Mouse (Mus musculus): ENCODE measurements around the gene Clec16a. TPM values are rescaled to one million over a fixed set of nuclear protein-coding genes. Genes with fewer than 3 reads are reported as not detected.

Clec16a gene
- polyA plus RNA-seq, 1 experiment from 2014 or later = 32.5 TPM

DNA sequence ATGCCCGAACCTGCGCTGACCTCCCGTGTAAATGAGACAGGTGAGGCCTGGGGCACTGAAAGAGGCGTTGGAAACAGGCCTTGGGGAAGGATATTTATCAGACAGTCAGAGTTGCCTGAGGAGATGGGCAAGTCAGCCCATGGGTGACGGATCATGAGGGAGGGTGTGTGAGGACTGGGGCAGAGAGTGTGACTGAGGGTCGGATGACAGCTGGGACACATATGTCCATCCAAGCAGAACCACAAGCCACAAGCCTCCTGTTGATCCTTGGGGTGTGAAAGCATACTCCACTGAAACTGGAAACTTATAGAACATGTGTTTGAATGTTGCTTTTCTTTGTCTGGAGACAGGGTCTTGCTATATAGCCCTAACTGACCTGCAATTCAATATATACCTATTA is 36.4 kb upstream of the Clec16a start:
- Histone ChIP-seq H3K36me3 (ENCODE audit: control insufficient read depth, insufficient read depth, low read length) (no peaks in the 10 kb centered on the region), H3K9ac (ENCODE audit: low read length) (no peak overlapping the region), H3K4me3 (ENCODE audit: control insufficient read depth in 1 of 2, insufficient read depth in 1 of 2, low read depth in 1 of 2, low read length in 2 of 2) (no peak overlapping the region), H3K4me1 (ENCODE audit: control insufficient read depth in 2 of 2, insufficient read depth in 2 of 2, low read length in 2 of 2) (no peaks in the 10 kb centered on the region; a peak in 1 of 4 replicates), H3K4me2 (ENCODE audit: low read length) (no peak overlapping the region), H3K27me3 (ENCODE audit: control insufficient read depth, insufficient read depth, low read length) (peaks cover 14% of the 10 kb centered on the region; the same call in 1 of the 2 replicates), H3K9me3 (ENCODE audit: control insufficient read depth, low read length) (no peaks in the 10 kb centered on the region), H3K27ac (replicated peaks in 1 of 2; ENCODE audit: control insufficient read depth in 1 of 2, insufficient read depth in 1 of 2, low read depth in 2 of 2, low read length in 2 of 2) (no peak overlapping the region)
- ATAC-seq (ENCODE audit: insufficient number of reproducible peaks, insufficient read depth, low FRiP score, low read depth) = no peak
- 56% methylated on average over 6 of the region's 6 CpGs for WGBS

DNA sequence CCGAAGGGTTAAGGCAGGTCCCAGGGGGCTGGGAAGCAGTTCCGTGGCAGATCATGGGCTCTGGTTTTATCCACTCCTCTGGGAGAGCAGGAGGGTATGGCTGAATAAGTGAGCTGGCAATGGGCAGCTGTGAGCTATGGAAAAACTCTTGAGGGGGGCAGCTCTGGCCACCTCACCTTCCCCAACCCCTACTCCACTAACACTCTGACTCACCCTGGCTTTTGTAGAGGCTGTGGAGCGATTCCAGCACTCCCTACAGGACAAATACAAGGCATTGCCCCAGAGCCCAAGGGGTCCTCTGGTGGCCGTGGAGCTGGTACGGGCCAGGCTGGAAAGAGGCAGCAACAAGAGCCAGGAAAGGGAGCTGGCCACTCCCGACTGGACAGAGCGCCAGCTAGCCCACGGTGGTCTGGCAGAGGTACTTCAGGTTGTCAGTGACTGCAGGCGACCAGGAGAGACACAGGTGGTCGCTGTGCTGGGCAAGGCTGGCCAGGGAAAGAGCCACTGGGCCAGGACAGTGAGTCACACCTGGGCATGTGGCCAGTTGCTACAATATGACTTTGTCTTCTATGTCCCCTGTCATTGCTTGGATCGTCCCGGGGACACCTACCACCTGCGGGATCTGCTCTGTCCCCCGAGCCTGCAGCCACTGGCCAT is 34.5 kb upstream of the Clec16a start:
- no peak overlapping the region for H3K4me2 ChIP-seq (ENCODE audit: low read length)
- H3K27ac ChIP-seq (replicated peaks in 1 of 2; ENCODE audit: control insufficient read depth in 1 of 2, insufficient read depth in 1 of 2, low read depth in 2 of 2, low read length in 2 of 2) = no peak overlapping the region
- H3K27me3 ChIP-seq (ENCODE audit: control insufficient read depth, insufficient read depth, low read length) = peaks cover 14% of the 10 kb centered on the region; the same call in 1 of the 2 replicates
- ATAC-seq (ENCODE audit: insufficient number of reproducible peaks, insufficient read depth, low FRiP score, low read depth) = no peak
- WGBS = 48% methylated on average over 14 of the region's 14 CpGs
- no peaks in the 10 kb centered on the region for H3K36me3 ChIP-seq (ENCODE audit: control insufficient read depth, insufficient read depth, low read length)
- no peak overlapping the region for H3K9ac ChIP-seq (ENCODE audit: low read length)
- no peaks in the 10 kb centered on the region; a peak in 1 of 4 replicates for H3K4me1 ChIP-seq (ENCODE audit: control insufficient read depth in 2 of 2, insufficient read depth in 2 of 2, low read length in 2 of 2)
- no peak overlapping the region for H3K4me3 ChIP-seq (ENCODE audit: control insufficient read depth in 1 of 2, insufficient read depth in 1 of 2, low read depth in 1 of 2, low read length in 2 of 2)
- H3K9me3 ChIP-seq (ENCODE audit: control insufficient read depth, low read length) = no peaks in the 10 kb centered on the region

DNA sequence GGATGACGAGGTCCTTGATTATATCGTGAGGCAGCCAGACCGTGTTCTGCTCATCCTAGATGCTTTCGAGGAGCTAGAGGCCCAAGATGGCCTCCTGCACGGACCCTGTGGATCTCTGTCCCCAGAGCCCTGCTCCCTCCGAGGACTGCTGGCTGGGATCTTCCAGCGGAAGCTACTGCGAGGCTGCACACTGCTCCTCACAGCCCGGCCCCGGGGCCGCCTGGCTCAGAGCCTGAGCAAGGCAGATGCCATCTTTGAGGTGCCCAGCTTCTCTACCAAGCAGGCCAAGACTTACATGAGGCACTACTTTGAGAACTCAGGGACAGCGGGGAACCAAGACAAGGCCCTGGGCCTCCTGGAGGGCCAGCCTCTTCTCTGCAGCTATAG is 34.0 kb upstream of the Clec16a start:
- H3K9me3 ChIP-seq (ENCODE audit: control insufficient read depth, low read length) = no peaks in the 10 kb centered on the region
- H3K9ac ChIP-seq (ENCODE audit: low read length) = no peak overlapping the region
- 80% methylated on average over 12 of the region's 12 CpGs for whole genome bisulfite sequencing
- peaks cover 14% of the 10 kb centered on the region; the same call in 1 of the 2 replicates for H3K27me3 ChIP-seq (ENCODE audit: control insufficient read depth, insufficient read depth, low read length)
- no peak overlapping the region for H3K4me2 ChIP-seq (ENCODE audit: low read length)
- no peak for ATAC-seq (ENCODE audit: insufficient number of reproducible peaks, insufficient read depth, low FRiP score, low read depth)
- H3K27ac ChIP-seq (replicated peaks in 1 of 2; ENCODE audit: control insufficient read depth in 1 of 2, insufficient read depth in 1 of 2, low read depth in 2 of 2, low read length in 2 of 2) = no peak overlapping the region
- no peaks in the 10 kb centered on the region for H3K36me3 ChIP-seq (ENCODE audit: control insufficient read depth, insufficient read depth, low read length)
- H3K4me1 ChIP-seq (ENCODE audit: control insufficient read depth in 2 of 2, insufficient read depth in 2 of 2, low read length in 2 of 2) = no peaks in the 10 kb centered on the region; a peak in 1 of 4 replicates
- no peak overlapping the region for H3K4me3 ChIP-seq (ENCODE audit: control insufficient read depth in 1 of 2, insufficient read depth in 1 of 2, low read depth in 1 of 2, low read length in 2 of 2)

DNA sequence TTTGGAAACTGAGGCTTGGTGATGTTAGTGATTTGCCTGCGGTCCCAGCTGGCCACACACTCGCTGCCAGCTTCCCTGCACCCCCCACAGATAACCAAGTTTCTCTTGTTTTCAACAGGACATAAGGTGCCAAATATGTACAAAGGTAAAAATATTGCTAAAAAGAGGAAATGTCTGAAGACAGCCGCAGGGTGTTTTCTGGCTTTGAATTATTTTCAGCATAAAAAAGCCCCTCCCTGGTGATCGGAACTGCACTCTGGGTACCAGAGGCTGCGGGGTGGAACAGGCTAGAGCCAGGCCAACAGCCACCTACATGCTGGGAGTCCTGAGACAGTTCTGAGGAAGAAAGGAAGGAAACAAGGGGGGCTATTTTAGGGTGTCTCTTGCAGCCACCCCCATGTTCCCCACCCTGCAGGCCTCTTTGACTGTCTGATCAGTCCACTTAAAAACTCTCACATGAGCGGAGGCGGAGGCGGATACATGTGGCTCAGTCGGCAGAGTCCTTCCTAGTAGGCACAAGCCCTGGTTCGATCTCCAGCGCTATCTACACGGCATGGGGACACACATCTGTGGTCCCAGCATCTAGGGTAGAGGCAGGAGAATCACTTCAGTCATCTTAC is 29.1 kb upstream of the Clec16a start:
- 84% methylated on average over 12 of the region's 12 CpGs for WGBS
- Histone ChIP-seq H3K9ac (ENCODE audit: low read length) (no peak overlapping the region), H3K9me3 (ENCODE audit: control insufficient read depth, low read length) (no peaks in the 10 kb centered on the region), H3K4me1 (ENCODE audit: control insufficient read depth in 2 of 2, insufficient read depth in 2 of 2, low read length in 2 of 2) (no peaks in the 10 kb centered on the region), H3K36me3 (ENCODE audit: control insufficient read depth, insufficient read depth, low read length) (no peaks in the 10 kb centered on the region), H3K27ac (replicated peaks in 1 of 2; ENCODE audit: control insufficient read depth in 1 of 2, insufficient read depth in 1 of 2, low read depth in 2 of 2, low read length in 2 of 2) (no peak overlapping the region), H3K4me2 (ENCODE audit: low read length) (no peak overlapping the region), H3K27me3 (ENCODE audit: control insufficient read depth, insufficient read depth, low read length) (no peaks in the 10 kb centered on the region), H3K4me3 (ENCODE audit: control insufficient read depth in 1 of 2, insufficient read depth in 1 of 2, low read depth in 1 of 2, low read length in 2 of 2) (no peak overlapping the region)
- ATAC-seq (ENCODE audit: insufficient number of reproducible peaks, insufficient read depth, low FRiP score, low read depth) = no peak

- H3K9me3 ChIP-seq (ENCODE audit: control insufficient read depth, low read length) = no peaks in the 10 kb centered on the region
- H3K36me3 ChIP-seq (ENCODE audit: control insufficient read depth, insufficient read depth, low read length) = no peaks in the 10 kb centered on the region
- no peak overlapping the region for H3K4me2 ChIP-seq (ENCODE audit: low read length)
- H3K27ac ChIP-seq (replicated peaks in 1 of 2; ENCODE audit: control insufficient read depth in 1 of 2, insufficient read depth in 1 of 2, low read depth in 2 of 2, low read length in 2 of 2) = no peak overlapping the region
- no peaks in the 10 kb centered on the region for H3K27me3 ChIP-seq (ENCODE audit: control insufficient read depth, insufficient read depth, low read length)
- ATAC-seq (ENCODE audit: insufficient number of reproducible peaks, insufficient read depth, low FRiP score, low read depth) = no peak
- H3K4me3 ChIP-seq (ENCODE audit: control insufficient read depth in 1 of 2, insufficient read depth in 1 of 2, low read depth in 1 of 2, low read length in 2 of 2) = no peak overlapping the region
- no peak overlapping the region for H3K9ac ChIP-seq (ENCODE audit: low read length)
- 61% methylated on average over 5 of the region's 5 CpGs for WGBS
- peaks cover 3% of the 10 kb centered on the region in 2 experiments; a peak in 3 of 4 replicates for H3K4me1 ChIP-seq (ENCODE audit: control insufficient read depth in 2 of 2, insufficient read depth in 2 of 2, low read length in 2 of 2)
Measured at GRCm38 (mm10) chr16:10518030-10518429, 27.1 kb upstream of the Clec16a start.

DNA sequence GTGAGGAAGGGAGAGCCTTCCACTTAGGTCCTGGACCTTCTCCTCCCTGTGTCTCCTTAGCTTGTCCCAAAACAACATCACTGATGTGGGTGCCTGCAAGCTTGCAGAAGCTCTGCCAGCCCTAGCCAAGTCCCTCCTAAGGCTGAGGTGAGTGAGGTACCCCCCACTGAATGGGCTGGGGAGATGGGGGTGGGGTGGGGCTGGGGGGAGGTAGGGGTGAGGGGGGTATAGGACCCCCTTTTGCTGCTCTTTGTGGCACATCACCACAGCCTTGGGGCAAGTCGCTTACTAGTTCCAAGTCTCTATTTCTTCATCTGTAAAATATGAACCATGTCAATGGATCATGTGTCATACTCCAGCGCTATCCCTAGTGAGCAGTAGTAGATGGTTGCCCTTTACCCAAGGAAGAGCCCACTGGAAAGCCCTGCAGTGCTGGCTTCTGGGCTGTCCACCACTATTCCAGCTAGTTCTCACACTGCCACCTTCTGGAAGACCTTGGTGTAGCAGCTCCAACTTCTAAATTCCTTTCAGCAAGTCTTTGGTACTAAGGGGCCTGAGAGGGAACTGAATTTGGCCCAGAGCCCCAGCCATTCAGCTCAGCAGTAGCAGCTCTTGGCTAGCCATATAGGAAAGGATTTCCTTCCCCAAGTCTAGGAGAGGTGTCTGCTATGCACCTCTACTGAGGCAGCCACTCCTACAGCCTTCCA is 24.1 kb upstream of the Clec16a start:
- Histone ChIP-seq H3K27ac (replicated peaks in 1 of 2; ENCODE audit: control insufficient read depth in 1 of 2, insufficient read depth in 1 of 2, low read depth in 2 of 2, low read length in 2 of 2) (no peak overlapping the region), H3K27me3 (ENCODE audit: control insufficient read depth, insufficient read depth, low read length) (no peaks in the 10 kb centered on the region), H3K4me2 (ENCODE audit: low read length) (no peak overlapping the region), H3K9me3 (ENCODE audit: control insufficient read depth, low read length) (no peaks in the 10 kb centered on the region), H3K4me3 (ENCODE audit: control insufficient read depth in 1 of 2, insufficient read depth in 1 of 2, low read depth in 1 of 2, low read length in 2 of 2) (no peak overlapping the region), H3K4me1 (ENCODE audit: control insufficient read depth in 2 of 2, insufficient read depth in 2 of 2, low read length in 2 of 2) (peaks cover 3% of the 10 kb centered on the region in 2 experiments; a peak in 3 of 4 replicates), H3K9ac (ENCODE audit: low read length) (no peak overlapping the region), H3K36me3 (ENCODE audit: control insufficient read depth, insufficient read depth, low read length) (no peaks in the 10 kb centered on the region)
- WGBS = 41% methylated on average over 2 of the region's 2 CpGs
- ATAC-seq (ENCODE audit: insufficient number of reproducible peaks, insufficient read depth, low FRiP score, low read depth) = peak; percentile 69

DNA sequence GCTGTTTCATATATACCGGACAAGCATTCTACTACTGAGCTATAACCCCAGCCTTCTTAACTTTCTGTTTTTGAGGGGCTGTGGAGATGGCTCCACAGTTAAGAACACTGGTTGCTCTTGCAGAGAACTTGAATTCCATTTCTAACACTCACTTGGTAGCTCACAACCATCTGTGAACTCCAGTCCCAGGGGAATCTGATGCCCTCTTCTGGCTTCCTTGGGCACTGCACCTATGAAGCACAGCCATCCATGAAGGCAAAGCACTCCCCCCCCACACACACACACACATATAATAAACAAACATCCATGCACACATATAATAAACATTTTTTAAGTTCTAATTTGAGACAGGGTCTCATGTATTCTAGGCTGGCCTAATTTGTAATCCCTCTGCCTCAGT is 22.3 kb upstream of the Clec16a start:
- Histone ChIP-seq H3K4me1 (ENCODE audit: control insufficient read depth in 2 of 2, insufficient read depth in 2 of 2, low read length in 2 of 2) (peaks cover 3% of the 10 kb centered on the region in 2 experiments; a peak in 3 of 4 replicates), H3K4me2 (ENCODE audit: low read length) (no peak overlapping the region), H3K36me3 (ENCODE audit: control insufficient read depth, insufficient read depth, low read length) (no peaks in the 10 kb centered on the region), H3K9me3 (ENCODE audit: control insufficient read depth, low read length) (no peaks in the 10 kb centered on the region), H3K27ac (replicated peaks in 1 of 2; ENCODE audit: control insufficient read depth in 1 of 2, insufficient read depth in 1 of 2, low read depth in 2 of 2, low read length in 2 of 2) (no peak overlapping the region), H3K27me3 (ENCODE audit: control insufficient read depth, insufficient read depth, low read length) (no peaks in the 10 kb centered on the region), H3K4me3 (ENCODE audit: control insufficient read depth in 1 of 2, insufficient read depth in 1 of 2, low read depth in 1 of 2, low read length in 2 of 2) (no peak overlapping the region), H3K9ac (ENCODE audit: low read length) (no peak overlapping the region)
- WGBS = 82% methylated on average over 1 of the region's 1 CpGs
- no peak for ATAC-seq (ENCODE audit: insufficient number of reproducible peaks, insufficient read depth, low FRiP score, low read depth)
